Mouse (Mus musculus) CH12F3 (cell line): ENCODE measurements around the gene Nudt22.

Experiments
- in situ Hi-C: fragments of 300-500 bp; cut with MboI; formaldehyde crosslinking; loops from 2 replicates; pipeline ENCODE4 v1.14.3; 2020; ENCODE audit warnings: low sequenced_read_pairs

The Nudt22 gene

DNA sequence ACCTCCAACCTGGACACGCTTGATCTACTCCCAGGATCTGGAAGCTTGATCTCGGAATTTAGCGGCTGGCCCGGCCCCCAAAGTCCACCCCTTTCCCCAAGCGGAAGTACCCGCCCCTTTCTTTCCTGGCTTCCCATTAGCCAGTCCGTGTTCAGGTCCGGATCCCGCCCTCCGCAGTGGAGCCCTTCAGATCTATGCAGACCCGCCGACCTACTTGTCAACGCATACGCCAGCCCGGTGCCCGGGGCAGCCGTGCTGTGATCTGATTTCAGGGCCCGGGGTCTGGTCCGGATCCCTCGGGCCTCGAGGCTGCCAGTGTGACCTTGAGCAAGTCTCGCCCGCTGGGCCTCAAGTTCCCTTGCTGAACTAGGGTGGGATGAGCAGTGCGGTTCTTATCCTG, at the start of gene Nudt22, which contains the start of gene Trpt1:
TSS of gene Nudt22 (minus strand) at position 112 of the 400 bp plus-strand sequence.
TSS of gene Trpt1 (plus strand) at position 126 of the 400 bp plus-strand sequence.
- in situ Hi-C loops = no loop called here

DNA sequence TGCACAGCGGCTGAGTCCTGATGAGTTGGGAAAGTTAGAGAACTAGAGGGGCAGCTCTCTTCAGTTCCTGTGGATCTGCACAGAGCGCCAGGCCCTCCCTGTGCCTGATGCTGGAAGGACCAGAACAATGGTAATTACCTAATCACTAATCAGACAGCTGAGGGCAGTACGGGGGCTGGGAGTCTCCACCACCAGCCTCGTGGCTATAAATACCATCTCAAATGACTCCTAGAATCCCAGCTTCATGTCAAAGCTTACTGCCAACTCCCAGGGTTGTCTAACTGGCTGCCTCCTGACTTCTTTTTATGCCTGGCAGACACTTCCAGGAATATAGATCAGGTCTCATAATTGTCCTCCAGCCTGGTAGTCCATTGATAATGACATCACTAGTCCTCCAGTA, 48.8 kb upstream of the Nudt22 start:
- in situ Hi-C loops = no loop called here

DNA sequence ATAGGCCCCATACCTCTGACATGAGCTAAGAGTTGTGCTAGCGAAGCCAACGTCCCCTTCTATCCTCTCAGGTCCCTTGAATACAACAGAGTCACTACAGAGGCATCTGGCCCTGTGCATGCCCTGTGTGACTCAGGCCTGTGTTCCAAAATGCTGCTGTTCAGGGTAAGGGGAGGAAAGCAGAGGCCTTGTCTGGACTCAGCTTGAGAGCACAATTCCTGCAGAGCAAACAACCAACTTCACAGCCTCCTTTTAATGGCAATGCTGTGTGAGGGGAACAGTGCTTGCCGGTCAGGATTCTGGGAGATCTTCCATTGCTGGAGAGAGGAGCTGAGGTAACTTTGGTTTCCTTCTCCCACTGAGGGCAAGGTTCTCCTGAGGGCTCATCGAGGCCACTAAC, 48.4 kb upstream of the Nudt22 start:
- in situ Hi-C loops = no loop called here

DNA sequence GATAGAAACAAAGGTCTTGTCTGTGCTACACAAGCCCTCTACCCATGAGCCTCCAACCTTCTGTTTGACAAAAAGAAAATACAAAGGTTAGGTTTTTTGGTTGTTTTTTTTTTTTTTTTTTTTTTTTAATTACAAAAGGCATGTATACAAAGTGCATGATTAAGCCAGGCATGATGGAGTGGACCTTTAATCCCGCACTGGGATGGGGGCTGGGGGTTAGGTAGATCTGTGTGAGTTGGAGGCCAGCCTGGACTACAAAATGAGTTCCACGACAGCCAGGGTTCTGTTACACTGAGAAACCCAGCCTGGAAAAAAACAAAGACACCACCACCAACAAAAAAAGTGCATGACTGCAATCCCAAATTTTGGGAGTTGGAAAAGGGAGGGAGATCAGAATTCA, 45.3 kb upstream of the Nudt22 start:
- in situ Hi-C loops = no loop called here

GRCm38 (mm10) chr19:7040637-7041130, 44.8 kb upstream of the Nudt22 start:
- in situ Hi-C loops = no loop called here

DNA sequence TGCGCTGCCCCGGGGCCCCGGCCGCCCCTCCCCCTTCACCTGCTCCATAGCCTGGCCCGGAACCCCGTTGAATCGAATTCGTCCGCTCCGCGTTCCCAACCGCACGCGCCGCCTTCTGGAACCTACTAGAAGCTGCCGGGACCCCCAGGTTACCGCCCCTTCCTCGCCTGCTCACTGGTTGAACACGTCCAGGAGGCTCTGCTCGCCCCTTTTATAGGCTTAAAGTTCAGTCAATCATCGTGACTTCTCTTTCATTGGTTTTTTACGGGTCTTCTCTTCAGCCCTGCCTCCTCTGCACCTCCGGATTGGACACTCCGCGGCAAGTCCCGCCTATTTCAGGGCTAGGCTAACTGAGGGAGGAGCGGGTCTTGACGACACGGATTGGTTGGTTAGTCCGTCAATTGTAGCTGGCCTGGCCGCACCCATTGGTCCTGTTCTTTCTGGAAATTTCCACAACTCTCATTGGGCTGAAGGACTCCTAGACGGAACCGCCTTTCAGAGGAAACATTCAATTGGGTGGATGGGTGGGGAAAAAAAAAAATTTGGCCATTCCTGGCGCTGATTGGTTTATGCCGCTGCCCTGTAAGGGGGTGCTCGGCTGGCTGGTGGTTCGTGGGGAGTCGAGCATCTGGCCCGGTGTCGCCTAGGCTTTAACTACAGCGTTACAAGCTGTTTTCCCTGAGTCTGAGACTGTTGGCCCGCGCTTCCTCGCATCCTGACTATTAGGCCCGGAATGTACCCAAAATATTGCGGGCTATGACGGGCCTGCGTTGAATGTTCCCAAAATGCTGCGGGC, 44.1 kb upstream of the Nudt22 start, which contains the start of gene Stip1:
TSS of gene Stip1 (minus strand) at position 127 of the 796 bp plus-strand sequence.
- in situ Hi-C loops = no loop called here

- in situ Hi-C loops = no loop called here
Observed at GRCm38 (mm10) chr19:7039088-7039720, 43.3 kb upstream of the Nudt22 start.

- in situ Hi-C loops = no loop called here
Observed at GRCm38 (mm10) chr19:7034006-7034405, 38.1 kb upstream of the Nudt22 start.

DNA sequence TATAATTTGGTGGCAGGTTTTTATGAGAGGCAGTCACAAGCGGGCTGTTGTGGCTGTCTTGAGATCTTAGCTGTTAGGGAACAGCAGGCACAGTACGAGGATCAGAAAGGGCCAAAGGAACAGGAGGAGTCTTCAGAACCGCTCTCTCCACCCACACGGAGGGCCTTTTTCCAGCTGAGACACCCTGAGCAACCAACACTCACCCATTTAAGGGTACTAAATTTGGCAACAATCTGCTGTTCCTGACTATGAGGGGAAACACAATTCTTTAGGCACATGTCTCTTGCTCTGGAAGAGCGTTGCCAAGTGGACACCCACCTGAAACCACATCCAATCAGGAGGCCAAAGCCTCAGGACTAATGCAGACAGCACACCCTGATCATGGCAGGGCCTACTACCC, 33.6 kb upstream of the Nudt22 start:
- in situ Hi-C loops = no loop called here

DNA sequence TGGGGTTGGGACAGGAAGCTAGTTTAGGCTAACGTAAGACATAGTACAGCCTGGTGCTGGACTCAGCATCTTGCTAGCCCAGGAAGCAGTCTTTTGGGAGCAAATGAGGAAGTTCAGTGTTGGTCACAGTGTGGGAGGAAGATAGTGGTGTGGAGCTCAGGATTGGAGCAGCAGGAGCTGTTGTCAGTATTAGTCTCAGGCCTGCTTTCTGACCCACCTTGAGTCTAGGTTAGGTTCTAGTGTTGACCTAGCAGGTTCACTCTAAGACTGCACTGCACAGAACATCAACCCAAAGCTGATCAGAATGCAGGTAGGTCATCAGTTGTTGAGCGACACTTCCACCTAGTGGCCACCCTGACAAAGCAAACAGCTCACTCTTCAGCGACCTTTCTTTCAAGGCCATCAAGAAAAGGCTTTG, 24.3 kb upstream of the Nudt22 start:
- in situ Hi-C loops = no loop called here

DNA sequence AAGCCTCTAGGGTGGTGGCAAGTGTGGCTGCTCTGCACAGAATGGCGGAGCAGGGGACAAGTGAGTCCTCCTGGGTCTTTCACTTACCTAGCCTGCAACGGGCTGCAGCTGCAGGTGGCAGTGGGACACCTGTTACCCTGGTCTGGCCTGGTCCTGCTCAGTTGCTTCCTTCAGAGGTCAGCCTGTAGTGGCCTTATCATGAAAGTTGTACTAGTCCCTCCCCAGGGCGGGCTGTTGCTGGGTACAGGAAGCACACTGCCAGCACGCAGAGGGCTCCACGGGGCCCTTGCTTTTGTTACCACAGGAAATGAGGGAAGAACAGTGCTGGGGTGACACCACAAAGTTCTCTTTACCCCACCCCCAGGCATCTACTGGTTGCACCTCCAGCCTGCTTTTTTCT, 23.3 kb upstream of the Nudt22 start, which contains the start of gene Fermt3:
TSS of gene Fermt3 (minus strand) at position 279 of the 400 bp plus-strand sequence.
- in situ Hi-C loops = no loop called here

DNA sequence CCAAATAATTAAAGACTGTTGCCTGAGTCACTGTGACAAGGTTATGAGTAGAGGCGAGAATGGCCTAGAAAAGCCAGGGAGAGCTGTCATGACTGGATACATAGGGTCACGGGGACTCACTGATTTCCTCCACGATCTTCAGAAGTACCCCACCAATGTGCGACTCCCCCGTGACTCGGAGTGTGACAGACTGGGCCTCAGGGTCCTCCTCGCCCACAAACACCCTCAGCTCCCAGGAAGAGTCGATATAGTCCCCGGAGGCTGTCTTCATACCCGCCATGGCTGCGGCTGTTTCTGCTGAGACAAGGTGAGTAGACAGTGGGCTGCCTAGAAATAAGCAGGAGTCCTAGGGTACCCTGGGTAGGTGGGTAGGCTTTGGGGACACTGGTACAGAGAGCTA, 22.6 kb upstream of the Nudt22 start:
- in situ Hi-C loops = no loop called here

GRCm38 (mm10) chr19:7017541-7018457, 21.9 kb upstream of the Nudt22 start:
- in situ Hi-C loops = no loop called here

DNA sequence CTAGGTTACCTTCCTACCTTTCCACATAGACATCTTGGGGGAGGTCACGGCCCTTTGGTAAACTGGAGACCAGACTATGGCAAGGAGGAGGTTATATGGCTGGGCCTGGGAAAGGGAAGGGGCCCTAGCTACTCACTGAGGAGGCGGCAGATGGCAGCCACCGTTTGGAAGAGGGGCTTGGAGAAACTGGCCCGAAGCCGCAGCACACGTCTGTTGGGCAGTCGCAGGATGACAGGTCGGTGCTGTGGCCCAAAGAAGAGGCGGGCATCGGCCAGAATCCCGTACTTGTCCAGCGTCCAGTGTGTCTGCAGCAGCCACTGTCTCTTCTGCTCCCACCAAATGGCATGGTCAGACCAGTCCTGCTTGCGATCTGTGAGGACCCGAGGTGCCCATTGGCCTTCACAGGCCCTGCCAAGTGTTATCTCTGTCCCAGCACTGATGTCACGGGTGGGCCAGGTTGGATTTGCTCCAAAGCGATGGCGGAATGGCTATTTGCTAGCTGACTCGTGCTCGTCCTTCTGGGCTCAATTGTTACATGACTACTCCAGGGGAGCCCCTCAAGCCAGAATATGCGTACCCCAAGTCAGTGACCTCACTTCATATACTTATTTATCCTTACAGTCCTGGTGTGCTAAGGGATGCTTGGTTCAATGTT, 18.7 kb upstream of the Nudt22 start:
- in situ Hi-C loops = no loop called here

- in situ Hi-C loops = no loop called here
Observed at GRCm38 (mm10) chr19:7013984-7014383, 18.1 kb upstream of the Nudt22 start.

DNA sequence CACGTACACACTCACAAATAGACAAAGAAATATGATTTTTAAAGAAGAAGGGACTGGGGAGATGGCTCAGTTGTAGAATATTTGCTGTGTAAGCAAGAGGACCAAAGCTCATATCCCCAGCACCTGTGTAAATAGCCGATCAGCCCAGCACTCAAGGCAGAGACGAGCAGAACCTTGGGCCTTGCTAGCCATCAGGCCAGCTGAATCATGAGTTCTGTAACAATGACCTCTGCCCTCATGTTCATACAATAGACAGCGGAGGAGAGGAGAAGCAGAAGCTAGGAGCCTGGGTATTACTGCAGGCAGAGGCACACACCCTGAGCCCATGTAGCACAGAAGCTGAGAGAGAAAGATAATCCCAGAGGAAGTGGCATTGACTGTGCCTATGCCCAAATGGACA, 16.5 kb upstream of the Nudt22 start:
- in situ Hi-C loops = no loop called here

GRCm38 (mm10) chr19:7006892-7007593, 11.1 kb upstream of the Nudt22 start:
- in situ Hi-C loops = no loop called here

DNA sequence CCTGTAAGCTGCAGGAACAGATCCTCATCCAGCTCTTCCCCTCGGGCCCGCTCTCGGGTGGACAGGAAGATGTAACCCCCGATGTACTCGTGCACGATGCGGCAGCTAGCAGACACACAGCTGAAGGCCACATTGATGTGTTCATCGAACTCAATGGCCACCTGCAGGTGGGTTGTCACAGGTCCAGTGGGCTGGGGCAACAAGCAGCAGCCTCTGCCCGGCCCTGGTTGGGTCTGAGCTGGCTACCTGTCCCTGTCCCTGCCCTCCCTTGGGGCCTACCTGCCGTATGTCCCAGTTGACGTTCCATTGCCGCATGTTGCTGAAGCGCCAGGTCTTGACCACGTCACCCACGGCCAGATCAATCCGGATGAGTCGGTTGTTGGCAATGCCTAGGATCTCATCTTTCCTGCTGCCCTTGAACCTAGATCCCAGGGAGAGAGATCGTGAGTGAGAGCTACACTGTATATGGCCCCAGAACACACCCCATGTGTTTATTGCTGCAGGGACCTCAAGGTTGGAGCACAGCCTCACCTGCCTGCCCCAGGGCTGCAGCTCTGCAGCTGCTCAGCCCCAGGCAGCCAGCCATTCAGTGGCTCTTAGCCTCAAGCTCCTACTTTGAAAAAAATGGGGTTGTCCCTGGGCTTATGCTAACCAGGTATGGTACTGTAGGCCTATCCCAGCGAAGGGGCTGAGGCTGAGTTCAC, 3.6 kb upstream of the Nudt22 start:
- in situ Hi-C loops = no loop called here

DNA sequence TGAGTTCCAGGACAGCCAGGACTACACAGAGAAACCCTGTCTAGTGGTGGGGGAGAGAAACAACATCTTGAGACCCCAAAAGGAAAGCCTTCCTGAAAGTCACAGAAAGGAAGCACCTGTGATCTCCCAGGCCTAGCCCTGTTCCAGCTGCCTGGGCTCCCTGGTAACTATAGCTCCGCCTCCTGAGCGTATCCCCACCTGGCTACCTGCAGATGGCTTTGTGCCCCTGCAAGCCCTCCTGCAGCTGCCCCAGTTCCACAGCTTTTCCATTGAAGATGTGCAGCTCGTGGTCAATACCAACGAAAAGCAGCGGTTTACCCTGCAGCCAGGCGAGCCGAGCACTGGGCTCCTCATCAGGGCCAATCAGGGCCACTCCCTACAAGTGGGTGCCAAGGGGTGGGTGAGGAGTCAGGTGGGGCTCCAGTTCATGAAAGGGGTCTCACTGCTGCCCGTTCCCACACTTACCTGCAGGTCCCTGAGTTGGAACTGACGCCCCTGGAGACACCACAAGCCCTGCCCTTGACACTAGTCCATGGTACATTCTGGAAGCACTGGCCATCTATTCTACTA, 1.9 kb upstream of the Nudt22 start:
- in situ Hi-C loops = no loop called here
